Mouse (Mus musculus) left cerebral cortex, postnatal 36 days (tissue): ENCODE measurements at regions not wholly inside any gene's neighbourhood (a gene's known extent, or its start where the extent isn't known, plus 50 kb on each side); places are given as distances from the start of the nearest gene placed in this dataset.
A peak's percentile ranks its signal among the peaks of the same experiment; 100 is the strongest.

ENCODE experiments used
- DNase-seq, 2 experiments: peaks; one replicate each; pipeline ENCODE4 v3.0.0; 2021 to 2022; ENCODE audit warnings: low spot score in 2 of 2, mixed read lengths in 1 of 2
- intact Hi-C: fragments of 180-260 bp; cut with DNase I; formaldehyde crosslinking; loops from one replicate; pipeline ENCODE4 v1.15.1; 2025

DNA sequence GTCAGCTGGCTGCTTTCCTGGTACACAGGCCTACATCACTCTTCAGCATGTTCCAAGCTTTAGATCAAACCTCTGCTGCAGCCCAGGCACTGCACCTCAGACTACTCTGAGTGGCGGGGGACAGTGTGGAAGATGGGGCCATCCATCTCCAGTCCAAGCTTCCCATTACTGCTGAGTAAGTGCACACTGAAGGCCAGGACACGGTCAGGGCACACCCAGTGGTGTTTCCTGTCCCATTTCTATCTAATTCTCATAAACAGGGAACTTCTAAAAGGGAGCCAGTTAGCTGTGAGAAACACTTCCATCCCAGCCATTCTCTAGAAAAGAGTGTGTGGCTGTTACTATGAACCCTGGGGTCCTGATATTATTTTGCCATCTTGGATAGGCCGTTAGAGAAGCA lies 298.5 kb upstream of the Zfp637 start:
- intact Hi-C loops: no loop called here
- DNase-seq: no peak

DNA sequence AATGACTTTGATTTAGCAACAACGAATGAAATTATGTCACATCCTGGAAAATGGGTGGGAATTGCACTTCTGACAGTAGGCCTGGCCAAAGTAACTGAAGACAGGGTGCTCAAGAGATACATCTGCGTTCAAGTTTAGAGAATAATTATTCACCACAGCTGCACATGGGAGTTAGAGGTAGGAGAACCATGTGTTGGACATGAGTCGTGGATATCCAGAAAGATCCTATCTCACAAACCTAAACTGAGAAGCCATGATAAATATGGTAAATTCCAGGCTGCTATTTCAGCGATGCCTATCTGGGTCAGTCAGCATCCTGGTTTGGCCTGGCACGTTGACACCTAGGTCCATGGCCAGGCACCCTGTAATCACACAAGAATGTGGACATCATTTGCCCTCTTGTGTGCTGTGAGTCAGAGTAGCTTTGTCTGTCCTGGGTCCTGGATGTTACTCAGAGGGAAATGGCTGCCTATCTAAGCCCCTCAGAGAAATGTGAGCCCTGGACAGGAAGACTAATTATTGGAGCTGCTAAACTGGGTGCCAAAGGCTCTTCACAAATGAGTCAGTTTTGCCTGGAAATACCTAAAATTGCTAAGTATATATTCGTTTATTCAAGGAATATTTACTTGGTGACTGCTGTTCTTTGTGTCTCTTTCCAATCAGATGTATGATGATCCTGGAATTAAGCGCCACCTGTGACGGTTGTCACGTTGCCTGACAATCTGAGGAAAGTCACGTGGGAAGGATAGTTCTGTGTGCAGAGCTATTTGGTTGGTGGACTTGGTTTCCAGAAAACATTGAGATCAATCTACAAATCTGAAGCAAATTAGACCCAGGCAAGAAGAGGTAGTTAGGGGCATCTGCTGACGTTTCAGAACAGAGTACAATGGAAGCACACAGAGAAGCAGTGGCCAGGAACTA lies 296.4 kb upstream of the Zfp637 start:
- DNase-seq: no peak
- intact Hi-C loops: no loop called here

DNA sequence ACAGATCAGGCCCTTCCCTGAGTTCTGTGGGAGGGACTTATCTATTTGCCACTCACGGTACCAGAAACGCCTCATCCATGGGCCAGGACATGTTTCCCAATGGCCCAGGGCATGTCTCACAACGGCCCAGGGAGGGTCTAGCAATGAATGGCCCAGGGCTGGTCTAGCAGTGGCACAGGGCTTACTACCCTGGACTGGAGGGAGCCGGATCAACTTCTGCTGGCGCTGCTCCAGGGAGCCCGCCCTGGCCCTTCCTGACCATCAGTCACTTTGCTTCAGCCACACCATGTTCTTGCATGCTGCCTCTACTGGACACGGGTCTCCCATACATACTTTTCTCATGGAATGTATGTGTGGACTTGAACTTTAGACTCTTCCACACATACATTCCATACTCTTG lies 290.1 kb upstream of the Zfp637 start:
- no peak for DNase-seq
- intact Hi-C loops: no loop called here

DNA sequence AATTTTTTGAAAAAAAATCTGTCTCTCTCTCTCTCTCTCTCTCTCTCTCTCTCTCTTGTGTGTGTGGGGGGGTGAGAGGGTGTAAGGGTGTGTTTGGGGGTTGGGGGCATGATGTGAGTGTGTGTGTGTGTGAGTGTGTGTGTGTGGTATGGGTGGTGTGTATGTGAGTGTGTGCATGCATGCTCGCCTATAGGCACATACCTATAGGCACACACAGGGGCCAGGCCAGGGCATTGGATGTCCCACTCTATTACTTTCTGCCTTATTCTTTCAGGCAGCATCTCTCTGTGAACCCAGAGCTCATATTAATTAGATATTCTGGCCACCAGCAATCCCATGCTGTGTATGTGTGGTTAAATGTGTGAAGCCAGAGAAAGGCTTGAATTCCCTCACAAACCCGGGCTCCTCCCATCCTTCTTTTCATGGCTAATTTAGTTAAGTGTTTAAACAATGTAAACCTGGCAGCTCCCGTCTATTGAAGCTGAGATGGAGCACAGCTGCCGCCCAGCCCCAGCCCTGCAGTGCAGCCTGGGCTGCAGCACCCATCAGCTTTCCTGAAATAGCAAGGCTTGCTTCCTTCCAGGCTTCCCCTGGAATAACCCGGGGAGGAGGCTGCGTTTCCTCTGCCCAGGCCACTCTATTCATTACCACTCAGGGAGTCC lies 288.8 kb upstream of the Zfp637 start:
- intact Hi-C loops: no loop called here

DNA sequence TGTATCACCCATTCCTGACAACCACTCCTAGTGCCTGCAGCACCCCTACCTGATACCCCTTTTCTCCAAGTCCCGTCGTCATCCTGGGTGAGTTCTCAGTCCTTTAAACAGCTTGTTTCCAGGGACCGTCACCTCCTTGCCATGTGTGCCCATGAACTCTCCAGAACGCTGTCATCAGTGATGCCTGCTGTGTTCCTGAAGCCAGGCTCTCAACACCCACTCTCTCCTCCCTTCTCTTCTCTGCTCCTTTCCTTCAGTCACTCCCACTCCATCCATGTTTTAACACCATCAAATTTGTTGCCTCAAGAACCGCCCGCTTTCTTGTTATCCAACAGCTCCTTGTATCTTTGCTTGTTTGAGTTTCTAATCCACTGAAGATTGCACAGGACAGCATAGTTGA lies 277.8 kb upstream of the Zfp637 start:
- intact Hi-C loops: no loop called here
- peak; percentile 32 to 44 for DNase-seq

More for the DNA sequence above, 288.8 kb upstream of the Zfp637 start:
- peak in 1 of 2 experiments; percentile 23 for DNase-seq

DNA sequence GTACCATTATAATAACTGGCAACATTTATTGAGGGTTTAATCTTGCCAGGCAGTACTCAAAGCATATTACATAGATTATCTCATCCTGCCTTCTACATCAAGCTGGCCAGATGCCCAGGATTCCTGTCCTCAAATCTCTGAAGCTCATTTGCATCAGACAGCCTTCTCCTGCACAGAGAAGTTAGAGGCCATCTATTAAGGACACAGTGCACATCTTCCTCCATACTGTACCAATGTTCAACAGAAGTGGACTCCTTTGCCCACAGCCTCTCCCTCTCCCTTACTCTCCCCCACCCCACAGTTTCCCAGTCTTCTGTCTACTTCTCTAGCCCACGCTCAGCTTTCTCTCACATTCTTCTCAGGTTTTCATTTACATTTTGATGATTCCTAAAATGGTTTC lies 277.3 kb upstream of the Zfp637 start:
- peak; percentile 32 for DNase-seq

DNA sequence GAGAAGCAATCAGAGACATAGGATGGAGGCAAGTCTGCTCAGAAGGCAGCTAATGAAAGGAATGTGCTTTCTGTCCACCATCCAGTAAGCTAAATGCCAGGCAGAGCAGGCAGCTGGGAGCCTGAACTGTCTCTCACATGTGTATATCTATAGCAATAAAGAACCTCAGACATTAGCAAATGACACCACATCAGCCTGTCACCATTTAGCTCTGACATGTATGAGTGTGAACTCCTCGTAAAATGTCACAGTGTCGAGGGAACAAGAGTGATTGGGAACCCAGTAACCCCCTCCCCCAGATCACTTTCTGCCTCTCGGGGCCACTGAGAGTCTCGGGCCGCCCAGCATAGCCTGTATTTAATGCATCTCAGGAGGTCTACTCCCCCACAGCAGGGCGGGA lies 274.2 kb upstream of the Zfp637 start:
- intact Hi-C loops: no loop called here
- no peak for DNase-seq

More for the DNA sequence above, 277.3 kb upstream of the Zfp637 start:
- intact Hi-C loops: no loop called here

DNA sequence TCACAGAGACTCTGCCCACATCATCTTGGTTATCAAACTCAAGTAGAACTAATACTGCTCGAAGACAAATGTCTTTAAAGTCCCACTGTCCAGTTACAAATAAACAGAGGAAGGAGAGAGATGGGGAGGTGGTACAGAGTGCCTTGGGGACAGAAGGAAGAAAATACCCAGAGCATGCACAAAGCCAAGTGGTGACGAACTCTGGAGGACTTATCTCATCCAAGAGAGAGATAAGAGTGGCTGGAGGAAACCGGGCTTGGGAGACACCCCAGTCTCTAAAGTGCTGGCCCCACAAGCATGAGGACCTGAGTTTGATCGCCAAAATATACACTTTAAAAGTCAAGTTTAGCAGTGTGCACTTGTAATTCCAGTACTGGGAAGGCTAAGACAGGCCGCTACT lies 273.3 kb upstream of the Zfp637 start:
- intact Hi-C loops: no loop called here
- DNase-seq: no peak

DNA sequence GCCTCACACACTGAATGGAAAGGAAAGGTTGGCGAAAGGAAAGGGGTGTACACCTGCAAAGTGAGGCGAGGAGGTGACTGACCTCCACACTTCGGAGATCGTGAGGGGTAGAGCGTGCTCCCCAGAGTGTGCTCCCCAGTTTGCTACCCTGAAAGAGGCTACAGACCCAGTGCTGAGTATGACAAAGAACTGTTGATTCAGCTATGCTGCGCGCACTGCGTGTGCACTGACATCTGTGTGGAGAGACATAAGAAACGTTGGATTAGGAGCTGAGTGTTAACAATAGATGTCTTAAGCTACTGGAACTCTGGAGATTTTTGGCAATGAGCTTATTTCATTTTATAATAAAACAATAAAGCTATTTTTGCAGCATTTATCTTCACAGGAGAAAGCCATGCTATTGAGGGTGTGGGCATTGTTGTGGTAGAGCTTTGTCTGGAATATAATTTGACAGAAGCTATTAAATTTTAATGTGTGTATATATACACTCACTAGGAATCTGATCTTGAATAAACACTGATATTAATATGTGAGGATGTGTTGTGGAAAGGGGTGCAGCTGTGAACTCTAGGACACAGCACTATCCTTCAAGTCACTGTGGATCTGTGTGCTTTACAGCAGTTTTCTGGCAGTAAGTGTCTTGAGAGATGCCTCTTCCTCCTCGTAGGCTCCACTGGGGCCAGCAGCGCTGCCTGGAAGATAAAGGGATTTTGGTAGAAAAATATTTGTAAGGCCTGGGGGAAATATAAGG lies 271.2 kb upstream of the Zfp637 start:
- intact Hi-C loops: no loop called here
- no peak for DNase-seq

DNA sequence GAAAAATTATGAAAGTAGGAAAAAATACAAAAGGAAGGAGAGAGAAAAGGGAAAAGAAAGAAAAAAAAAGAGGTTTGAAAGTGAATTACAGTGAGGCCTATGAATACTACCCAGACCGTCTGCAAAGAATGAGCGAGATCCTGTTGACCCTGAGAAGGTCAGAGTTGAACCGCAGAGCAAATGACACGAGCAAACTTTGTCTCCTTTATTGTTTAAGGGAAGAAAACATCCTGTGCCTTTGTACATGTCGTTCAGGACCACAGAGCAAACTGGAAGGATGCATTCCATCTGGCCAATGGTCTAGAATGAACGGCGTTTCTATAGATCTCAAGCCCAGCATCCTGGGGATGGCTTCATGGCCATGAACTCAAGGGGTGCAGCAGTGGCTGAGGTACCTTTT lies 270.6 kb upstream of the Zfp637 start:
- intact Hi-C loops: no loop called here
- DNase-seq: no peak

DNA sequence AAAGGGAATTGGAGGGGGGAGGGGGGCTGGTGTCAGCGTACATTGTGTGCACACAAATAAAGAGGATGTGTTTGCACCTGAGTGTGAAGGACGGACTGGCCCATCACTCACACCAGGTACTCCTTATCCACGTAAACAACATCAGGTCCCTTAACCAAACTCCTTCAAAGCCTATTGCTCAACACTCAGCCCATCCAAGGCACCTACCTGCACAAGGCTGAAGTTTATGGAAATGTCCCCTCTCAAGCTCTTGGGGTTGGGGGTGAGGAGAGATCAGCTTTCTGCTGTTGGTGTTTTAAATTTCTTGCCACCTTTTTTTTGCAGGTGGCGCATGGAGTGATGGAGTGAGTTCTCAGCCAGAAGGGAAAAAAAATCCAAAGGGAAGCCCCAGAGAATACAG lies 270.2 kb upstream of the Zfp637 start:
- intact Hi-C loops: no loop called here
- no peak for DNase-seq

DNA sequence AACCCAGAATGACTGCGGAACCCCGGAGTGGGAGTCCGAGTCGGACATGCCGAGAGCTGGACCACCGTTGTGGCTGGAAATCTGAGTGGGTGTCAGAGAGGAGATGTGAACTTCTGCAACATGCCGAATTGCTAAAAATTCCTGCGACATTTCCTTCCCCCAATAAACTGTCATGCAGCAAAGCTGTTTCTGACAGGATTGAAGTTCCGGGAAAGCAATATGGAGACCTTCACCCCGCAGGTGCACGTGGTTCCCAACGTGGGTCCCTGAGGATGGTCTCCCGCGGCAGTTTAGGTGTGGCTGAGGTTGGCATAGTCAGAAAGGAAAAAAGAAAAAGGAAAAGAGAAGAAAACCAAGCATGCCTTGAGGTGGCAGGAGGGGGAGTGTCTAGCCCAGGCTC lies 269.0 kb upstream of the Zfp637 start:
- intact Hi-C loops: no loop called here
- DNase-seq: no peak

DNA sequence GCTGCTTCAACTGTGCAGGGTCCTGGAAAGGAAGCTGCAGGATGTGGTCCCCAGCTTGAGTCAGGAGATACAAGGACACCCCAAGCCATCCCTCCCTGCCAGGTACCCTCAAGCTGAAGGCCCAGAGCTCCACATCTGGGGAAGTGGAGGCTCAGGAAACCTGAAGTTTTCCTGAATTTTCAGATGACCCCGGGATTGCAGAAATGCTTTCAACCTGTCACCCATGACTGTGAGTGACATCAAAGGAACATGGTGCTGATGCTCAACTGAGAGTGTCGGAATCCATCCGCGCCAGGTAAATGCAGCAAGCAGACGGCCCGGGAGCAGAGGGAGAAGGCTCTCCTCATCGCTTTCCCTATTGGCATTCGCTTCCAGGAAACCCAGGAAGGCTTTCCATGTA lies 267.6 kb upstream of the Zfp637 start:
- intact Hi-C loops: no loop called here
- no peak for DNase-seq

DNA sequence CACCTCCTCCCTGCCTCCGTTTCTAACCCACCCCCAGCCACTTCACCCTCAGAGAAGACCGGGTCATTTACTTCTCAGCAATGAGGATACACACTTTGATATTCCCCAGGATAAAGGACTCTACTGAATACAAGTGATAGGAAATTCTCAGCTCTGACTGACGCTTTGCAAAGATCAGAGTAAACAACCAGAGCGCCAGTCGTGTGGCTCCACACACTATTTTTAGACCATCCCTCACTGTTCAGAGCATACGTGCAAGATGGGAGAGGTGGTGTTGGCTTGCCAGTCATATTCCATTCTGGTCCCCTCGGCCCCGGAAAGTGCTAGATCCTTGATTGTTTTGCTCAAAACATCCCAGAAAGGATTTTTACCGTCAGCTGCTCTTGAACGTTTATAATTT lies 266.8 kb upstream of the Zfp637 start:
- intact Hi-C loops: no loop called here
- DNase-seq: no peak

DNA sequence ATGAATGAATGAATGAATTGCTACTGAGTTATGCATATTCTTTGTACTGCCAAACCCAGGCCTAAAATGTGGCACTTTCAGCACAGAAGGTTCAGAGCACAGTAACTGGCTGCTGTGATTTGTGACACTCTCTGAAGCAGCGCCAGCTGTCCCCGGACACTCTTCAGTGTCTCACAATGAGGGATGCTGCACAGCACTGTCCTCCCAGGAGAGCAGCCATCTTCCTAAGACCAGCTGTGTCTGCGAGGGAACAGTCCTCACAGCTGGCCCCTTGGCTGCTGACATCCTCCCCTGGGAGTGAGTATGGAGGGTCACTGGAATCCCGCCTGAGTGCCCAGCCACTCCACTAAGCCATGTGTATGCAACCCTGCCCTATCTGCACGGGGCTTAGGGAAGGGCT lies 265.9 kb upstream of the Zfp637 start:
- intact Hi-C loops: no loop called here
- DNase-seq: peak in 1 of 2 experiments; percentile 2

DNA sequence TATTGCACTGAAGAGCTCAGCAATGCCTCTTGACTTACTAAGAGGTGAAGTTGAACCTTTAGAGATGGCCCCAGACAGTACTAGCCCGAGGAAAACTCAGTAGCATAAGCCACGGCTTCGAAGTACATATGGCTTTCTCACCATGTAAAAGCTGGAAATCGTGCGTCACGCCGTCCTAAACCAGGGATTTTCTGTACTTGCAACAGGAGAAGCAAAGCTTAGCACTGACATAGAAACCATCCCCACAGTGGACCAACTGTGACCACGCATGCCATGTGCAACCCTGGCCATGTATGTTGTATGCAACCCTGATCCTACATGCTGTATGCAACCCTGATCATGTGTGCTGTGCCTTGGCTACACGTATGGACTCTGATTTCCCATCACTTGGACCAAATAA lies 265.0 kb upstream of the Zfp637 start:
- intact Hi-C loops: no loop called here

DNA sequence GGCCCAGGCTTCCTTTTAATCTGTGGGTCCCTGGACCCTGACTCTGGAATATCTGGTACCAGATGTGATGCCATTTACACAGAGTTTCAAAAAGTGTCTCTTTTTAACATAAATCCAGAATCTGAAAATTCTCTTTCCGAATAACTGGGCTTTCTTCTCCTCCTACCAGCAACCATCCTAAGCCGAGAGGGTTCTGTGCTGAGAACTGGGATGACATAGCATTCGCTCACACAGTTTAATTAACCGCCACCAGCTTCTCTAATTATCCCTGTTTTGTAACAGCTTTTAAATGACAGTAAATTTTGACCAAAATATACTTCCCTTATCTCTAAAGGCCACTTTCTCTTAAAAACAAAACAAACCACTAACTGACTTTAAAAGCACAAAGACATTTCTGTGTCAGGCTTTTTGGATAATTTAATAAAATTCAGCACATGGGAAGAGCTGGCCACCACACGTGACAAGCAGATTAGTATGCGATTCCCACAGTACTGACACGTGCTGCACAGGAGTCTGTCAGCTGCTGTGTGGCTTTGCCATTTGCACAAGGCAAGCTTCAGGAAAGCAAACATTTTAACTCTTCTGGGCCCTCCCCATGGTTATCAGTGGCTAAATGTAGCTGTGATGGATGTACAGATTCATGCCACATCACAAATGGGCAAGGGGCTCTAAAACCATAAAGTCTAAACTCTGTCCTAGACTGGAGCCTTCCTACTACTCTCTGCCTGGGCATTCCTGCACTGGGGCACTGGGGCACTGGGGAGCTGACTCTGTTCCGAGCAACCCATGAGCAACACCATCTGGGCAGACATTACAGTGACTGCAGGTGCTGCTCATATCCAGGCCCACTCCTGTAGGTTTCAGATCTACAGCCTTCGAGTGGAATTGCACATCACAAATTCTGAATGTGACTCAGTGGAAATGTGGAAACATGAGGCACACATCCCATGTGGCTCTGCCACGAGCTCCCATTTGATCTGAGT lies 263.1 kb upstream of the Zfp637 start:
- intact Hi-C loops: no loop called here

More for the DNA sequence above, 265.0 kb upstream of the Zfp637 start:
- peak in 1 of 2 experiments; percentile 1 for DNase-seq

DNA sequence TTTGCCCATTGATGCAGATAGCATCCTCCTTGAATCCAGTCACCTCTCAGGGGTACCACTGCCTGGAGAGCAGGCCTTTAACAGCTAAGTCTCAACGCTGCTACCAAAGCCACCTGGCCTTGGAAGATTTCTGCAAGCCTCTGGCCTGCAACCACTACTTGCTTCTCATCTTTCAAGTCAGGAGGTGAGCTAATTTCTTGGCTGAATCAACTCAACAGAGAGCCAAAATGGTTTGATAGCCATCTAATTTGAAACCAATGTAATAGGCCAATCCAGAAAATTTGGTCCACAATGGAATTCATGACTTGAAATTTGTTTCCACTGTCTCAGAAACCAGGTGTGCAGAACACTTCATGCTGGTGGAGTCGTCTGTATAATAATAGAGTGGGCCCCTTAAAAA lies 260.0 kb upstream of the Zfp637 start:
- intact Hi-C loops: no loop called here
- no peak for DNase-seq

More for the DNA sequence above, 263.1 kb upstream of the Zfp637 start:
- DNase-seq: no peak

DNA sequence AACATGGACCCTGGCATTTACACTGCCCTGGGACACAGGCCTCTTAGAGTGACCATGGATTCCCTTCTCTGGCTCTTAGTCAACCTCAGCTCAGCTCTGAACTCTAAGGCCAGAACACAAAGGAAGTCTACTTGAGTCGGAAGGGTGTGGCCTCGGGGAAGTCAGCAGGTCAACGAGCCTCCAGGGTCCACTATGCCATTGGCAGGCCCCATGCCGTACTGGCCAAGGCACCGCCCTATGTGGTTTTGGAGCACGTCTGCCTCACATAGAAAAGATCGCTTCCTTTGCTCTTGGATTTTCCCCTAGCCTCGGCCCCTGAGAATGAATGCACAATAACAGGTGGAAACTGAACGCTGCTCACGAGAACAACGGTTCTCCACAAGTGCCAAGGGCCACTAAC lies 257.9 kb upstream of the Zfp637 start:
- intact Hi-C loops: no loop called here
- no peak for DNase-seq
